In the genomic region with DNA sequence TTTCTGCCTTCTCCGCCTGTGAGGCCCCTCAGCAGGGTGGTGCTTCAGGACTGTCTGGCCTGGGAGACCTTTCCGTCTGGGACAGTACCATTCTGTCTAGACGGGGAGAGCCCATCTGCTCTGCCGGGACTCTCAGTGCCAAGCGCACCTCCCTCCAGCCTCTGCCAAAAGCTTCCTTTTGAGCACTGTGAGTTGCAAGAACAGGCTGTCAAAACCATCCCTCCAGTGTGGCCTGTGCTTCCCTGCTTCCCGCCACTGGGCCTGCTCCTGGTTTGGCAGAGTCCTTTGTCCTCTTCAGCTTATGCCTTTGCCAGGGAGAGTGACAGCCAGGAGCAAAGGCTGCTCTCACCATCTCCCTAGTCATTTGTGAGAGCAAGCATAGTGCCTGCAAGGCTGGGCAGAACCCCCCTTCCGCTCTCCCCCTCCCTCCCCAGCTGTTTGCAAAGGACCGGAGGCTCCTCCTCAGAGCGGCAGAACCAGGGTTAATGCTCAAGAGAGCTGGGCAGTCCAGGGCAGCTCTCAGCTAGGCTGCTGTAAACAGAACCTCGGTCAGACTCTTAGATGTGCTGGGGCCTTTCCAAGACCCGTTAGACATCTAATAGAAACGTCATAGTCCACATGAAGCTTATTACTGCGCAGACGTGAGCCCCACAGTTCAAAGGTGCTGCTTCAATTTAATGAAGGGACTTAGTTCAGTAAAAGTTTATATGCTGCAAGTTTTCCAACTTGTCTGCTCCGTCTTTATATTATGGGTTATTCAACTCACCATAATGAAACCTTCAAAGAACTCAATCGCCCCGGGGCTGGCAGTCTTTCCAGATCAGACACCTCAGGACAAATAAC, we compare ENCODE assay signal across 8 mouse cellular contexts.
DNase-seq lines count a peak whose midpoint lies in the region; ATAC-seq lines count a peak whose summit lies in the region.

No protein-coding gene starts in this region.

- 3% methylated on average over 17 of the region's 17 CpGs for WGBS in hindbrain, embryonic 12.5 days

- peak; percentile 10 for DNase-seq in urinary bladder, postnatal 25 days (ENCODE audit: low spot score)
- no peak for DNase-seq in urinary bladder, adult 2 months (ENCODE audit: low spot score)
- DNase-seq in gastrocnemius, adult 18-20 months (ENCODE audit: low spot score): peak; percentile 11
- peak; percentile 15 to 45 for DNase-seq in layer of hippocampus, adult 8-10 months (ENCODE audit: low spot score in 2 of 2)
- DNase-seq in mesoderm, embryonic 11.5 days (ENCODE audit: low read depth, low spot score): peak; percentile 82
- DNase-seq in yolk sac, embryonic 10.5 days (ENCODE audit: low spot score): peak; percentile 69
- DNase-seq in thymus, adult 18-20 months: no peak

- no peaks in the 10 kb centered on the region for H3K36me3 ChIP-seq in hindbrain, embryonic 12.5 days

- H3K9me3 ChIP-seq in hindbrain, embryonic 12.5 days (replicated peaks): no peaks in the 10 kb centered on the region

- peak overlapping the region; percentile 35 for H3K4me2 ChIP-seq in hindbrain, embryonic 12.5 days (replicated peaks)

- ATAC-seq in hindbrain, embryonic 12.5 days (ENCODE audit: low FRiP score): peak; percentile 96

- H3K4me3 ChIP-seq in hindbrain, embryonic 12.5 days: no peak overlapping the region

- peaks cover 24% of the 10 kb centered on the region for H3K4me1 ChIP-seq in hindbrain, embryonic 12.5 days

- H3K27ac ChIP-seq in hindbrain, embryonic 12.5 days: peak overlapping the region; percentile 93

- H3K9ac ChIP-seq in hindbrain, embryonic 12.5 days: 0 out of 2 replicates have a peak overlapping the region, but pooled peaks have one; percentile 6

- H3K27me3 ChIP-seq in hindbrain, embryonic 12.5 days: no peaks in the 10 kb centered on the region

Comparison
In these comparisons a context has a peak if more than half of its experiments do, and no peak if none do; other contexts are left out.
1. DNase-seq: peak in urinary bladder, postnatal 25 days (single experiment), gastrocnemius, adult 18-20 months (single experiment), layer of hippocampus, adult 8-10 months (2 of 2), mesoderm, embryonic 11.5 days (single experiment) and yolk sac, embryonic 10.5 days (single experiment); none in urinary bladder, adult 2 months (single experiment) and thymus, adult 18-20 months (0 of 2).